Mouse (Mus musculus): ENCODE measurements around the gene Olfr1424. TPM values are rescaled to one million over a fixed set of nuclear protein-coding genes. Genes with fewer than 3 reads are reported as not detected.

The Olfr1424 gene
- polyA plus RNA-seq, 1 experiment from 2014 or later: not detected

DNA sequence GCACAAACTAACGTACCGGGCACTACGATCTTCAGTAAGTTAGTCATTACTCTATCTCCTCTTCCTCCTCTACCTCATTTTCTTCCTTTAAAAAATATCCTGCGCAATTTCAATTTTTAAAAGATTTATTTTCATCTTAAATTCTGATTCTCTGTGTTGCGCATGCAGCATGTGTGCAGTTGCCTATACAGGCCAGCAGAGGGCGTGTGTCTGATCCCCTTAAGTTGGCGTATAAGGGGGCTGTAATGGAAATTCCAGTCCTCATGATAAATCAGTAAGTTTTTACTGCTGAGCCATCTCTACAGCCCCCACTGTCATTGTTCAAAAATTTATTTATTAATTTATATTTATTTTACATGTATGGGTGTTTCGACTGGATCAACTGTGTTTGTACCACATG lies 46.8 kb downstream of the Olfr1424 start:
- TF ChIP-seq CTCF (IDR thresholded peaks at IDR 0.05): peak; percentile 55
- no peak for TF ChIP-seq EP300 (IDR thresholded peaks at IDR 0.05)
- no peak for ATAC-seq
- Histone ChIP-seq H3K4me1 (ENCODE audit: insufficient read depth, low read depth, low read length) (no peaks in the 10 kb centered on the region; the same call in 1 of the 2 replicates), H3K4me3 (ENCODE audit: low read depth, low read length) (no peak overlapping the region), H3K36me3 (ENCODE audit: insufficient read depth, low read length) (no peaks in the 10 kb centered on the region), H3K9me3 (ENCODE audit: low read length) (no peaks in the 10 kb centered on the region), H3K27ac (ENCODE audit: low read length) (no peak overlapping the region), H3K4me2 (replicated peaks; ENCODE audit: low read depth, low read length) (no peak overlapping the region), H3K27me3 (replicated peaks; ENCODE audit: insufficient read depth, low read length) (no peaks in the 10 kb centered on the region), H3K9ac (replicated peaks; ENCODE audit: low read depth) (no peak overlapping the region)
- DNase-seq (ENCODE audit: low spot score): no peak
- WGBS: 69% methylated on average over 8 of the region's 8 CpGs

DNA sequence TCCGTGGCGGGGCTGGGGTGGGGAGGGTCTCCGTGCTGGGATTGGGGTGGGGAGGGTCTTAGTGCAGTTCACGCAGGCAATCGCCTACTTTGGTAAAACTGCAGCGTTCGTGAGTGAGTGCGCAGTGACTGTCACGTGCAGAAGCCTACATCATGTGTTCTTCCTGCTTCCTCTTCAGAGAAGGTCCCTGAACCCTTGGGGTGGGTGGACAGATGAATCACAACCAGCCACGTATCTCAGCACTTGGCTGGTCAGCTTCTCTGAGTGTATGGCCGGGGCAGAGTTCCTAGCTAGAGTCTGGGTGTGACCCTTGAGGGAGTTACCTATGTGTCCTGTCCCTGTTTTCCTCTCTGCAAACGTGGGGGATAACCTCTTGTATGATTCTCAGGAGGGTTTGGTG lies 49.3 kb downstream of the Olfr1424 start:
- Histone ChIP-seq H3K4me3 (ENCODE audit: low read depth, low read length) (peak overlapping the region; percentile 58), H3K9me3 (ENCODE audit: low read length) (no peaks in the 10 kb centered on the region), H3K27ac (ENCODE audit: low read length) (0 out of 2 replicates have a peak overlapping the region, but pooled peaks have one; percentile 3), H3K36me3 (ENCODE audit: insufficient read depth, low read length) (no peaks in the 10 kb centered on the region), H3K4me1 (ENCODE audit: insufficient read depth, low read depth, low read length) (no peaks in the 10 kb centered on the region; the same call in 1 of the 2 replicates), H3K4me2 (replicated peaks; ENCODE audit: low read depth, low read length) (peak overlapping the region; percentile 67), H3K9ac (replicated peaks; ENCODE audit: low read depth) (no peak overlapping the region), H3K27me3 (replicated peaks; ENCODE audit: insufficient read depth, low read length) (no peaks in the 10 kb centered on the region)
- DNase-seq (ENCODE audit: low spot score): peak; percentile 86
- peak; percentile 13 for ATAC-seq
- WGBS: 2% methylated on average over 11 of the region's 12 CpGs
- no peak for TF ChIP-seq EP300 (IDR thresholded peaks at IDR 0.05)
- TF ChIP-seq CTCF (IDR thresholded peaks at IDR 0.05): no peak

DNA sequence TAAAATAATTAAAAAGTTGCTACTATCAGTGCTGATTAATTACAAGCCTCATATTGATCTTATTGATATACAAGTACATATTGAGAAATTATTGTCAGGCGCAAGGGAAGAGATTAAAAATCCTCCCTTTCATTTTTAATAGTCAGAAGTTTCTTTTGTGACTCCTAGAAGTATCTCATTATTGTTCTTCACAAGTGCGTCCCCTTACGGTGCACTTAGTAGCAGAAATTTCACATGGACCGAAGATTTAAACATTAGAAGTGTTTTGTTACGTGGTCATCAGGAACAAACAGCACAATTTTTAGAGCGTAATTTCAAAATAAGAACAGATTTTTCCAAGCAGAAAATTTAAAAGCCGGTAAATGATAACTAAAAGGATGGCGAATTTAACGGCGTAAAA lies 49.9 kb downstream of the Olfr1424 start:
- peak overlapping the region; percentile 58 for H3K4me3 ChIP-seq (ENCODE audit: low read depth, low read length)
- TF ChIP-seq CTCF (IDR thresholded peaks at IDR 0.05) (0 out of 2 replicates have a peak, but pooled peaks have one; percentile 19), EP300 (IDR thresholded peaks at IDR 0.05) (no peak; the same call in 1 of the 2 replicates)
- no peaks in the 10 kb centered on the region for H3K36me3 ChIP-seq (ENCODE audit: insufficient read depth, low read length)
- H3K27ac ChIP-seq (ENCODE audit: low read length): no peak overlapping the region
- no peaks in the 10 kb centered on the region for H3K9me3 ChIP-seq (ENCODE audit: low read length)
- no peak overlapping the region for H3K9ac ChIP-seq (replicated peaks; ENCODE audit: low read depth)
- H3K4me2 ChIP-seq (replicated peaks; ENCODE audit: low read depth, low read length): peak overlapping the region; percentile 67
- DNase-seq (ENCODE audit: low spot score) (no peak), ATAC-seq (no peak)
- no peaks in the 10 kb centered on the region; the same call in 1 of the 2 replicates for H3K4me1 ChIP-seq (ENCODE audit: insufficient read depth, low read depth, low read length)
- no peaks in the 10 kb centered on the region for H3K27me3 ChIP-seq (replicated peaks; ENCODE audit: insufficient read depth, low read length)
- under 1% methylated on average over 10 of the region's 10 CpGs for WGBS

DNA sequence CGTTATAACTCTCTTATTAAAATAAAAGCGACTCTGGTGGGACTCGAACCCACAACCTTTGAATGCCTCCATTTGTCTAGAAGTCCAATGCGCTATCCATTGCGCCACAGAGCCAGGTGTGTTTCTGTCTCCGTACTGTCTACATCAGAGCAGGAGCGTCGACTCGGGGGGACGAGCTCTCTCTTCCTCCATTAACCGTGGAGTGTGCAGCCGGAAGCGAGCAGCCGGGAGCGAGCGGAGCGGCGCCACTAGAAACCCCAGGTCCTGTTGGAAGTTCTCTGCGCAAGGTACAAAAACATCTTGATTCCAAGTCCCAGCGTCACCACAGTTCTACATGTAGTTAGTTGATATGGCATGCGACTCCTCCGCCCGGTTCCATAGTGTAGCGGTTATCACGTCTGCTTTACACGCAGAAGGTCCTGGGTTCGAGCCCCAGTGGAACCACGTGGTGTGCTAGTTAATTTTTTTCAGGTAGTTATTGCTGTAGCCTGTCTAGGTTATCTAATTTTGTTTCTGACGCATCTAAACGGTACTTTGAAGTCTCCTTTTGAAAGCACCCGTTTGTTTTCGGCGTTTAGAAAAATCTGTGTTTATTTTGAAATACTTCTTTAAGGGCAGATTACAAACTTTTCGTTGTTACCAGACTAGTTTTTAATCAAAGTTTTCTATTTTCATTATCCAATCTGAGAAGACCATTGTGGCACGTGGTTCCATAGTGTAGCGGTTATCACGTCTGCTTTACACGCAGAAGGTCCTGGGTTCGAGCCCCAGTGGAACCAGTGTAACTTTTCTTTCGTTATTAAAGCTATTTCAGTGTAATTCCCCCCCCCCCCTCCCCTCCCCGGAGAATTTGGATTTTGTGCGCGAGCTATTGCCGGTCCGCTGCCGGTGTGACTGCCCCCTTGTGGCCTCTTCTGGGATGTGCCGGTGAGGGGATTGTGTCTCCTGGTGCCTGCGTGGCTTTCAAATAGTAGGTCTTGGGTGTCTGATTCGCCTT lies 50.6 kb downstream of the Olfr1424 start:
- H3K4me3 ChIP-seq (ENCODE audit: low read depth, low read length): peak overlapping the region; percentile 58
- WGBS: under 1% methylated on average over 49 of the region's 49 CpGs
- no peaks in the 10 kb centered on the region for H3K9me3 ChIP-seq (ENCODE audit: low read length)
- H3K27me3 ChIP-seq (replicated peaks; ENCODE audit: insufficient read depth, low read length): no peaks in the 10 kb centered on the region
- peak; percentile 80 for ATAC-seq
- no peaks in the 10 kb centered on the region for H3K36me3 ChIP-seq (ENCODE audit: insufficient read depth, low read length)
- peak; percentile 55; the same call in 1 of the 2 replicates for TF ChIP-seq EP300 (IDR thresholded peaks at IDR 0.05)
- TF ChIP-seq CTCF (IDR thresholded peaks at IDR 0.05): peak; percentile 79
- peak overlapping the region; percentile 85 for H3K27ac ChIP-seq (ENCODE audit: low read length)
- H3K9ac ChIP-seq (replicated peaks; ENCODE audit: low read depth): peak overlapping the region; percentile 41
- peak; percentile 93 for DNase-seq (ENCODE audit: low spot score)
- peak overlapping the region; percentile 67 for H3K4me2 ChIP-seq (replicated peaks; ENCODE audit: low read depth, low read length)
- peaks cover 4% of the 10 kb centered on the region; the same call in 1 of the 2 replicates for H3K4me1 ChIP-seq (ENCODE audit: insufficient read depth, low read depth, low read length)

DNA sequence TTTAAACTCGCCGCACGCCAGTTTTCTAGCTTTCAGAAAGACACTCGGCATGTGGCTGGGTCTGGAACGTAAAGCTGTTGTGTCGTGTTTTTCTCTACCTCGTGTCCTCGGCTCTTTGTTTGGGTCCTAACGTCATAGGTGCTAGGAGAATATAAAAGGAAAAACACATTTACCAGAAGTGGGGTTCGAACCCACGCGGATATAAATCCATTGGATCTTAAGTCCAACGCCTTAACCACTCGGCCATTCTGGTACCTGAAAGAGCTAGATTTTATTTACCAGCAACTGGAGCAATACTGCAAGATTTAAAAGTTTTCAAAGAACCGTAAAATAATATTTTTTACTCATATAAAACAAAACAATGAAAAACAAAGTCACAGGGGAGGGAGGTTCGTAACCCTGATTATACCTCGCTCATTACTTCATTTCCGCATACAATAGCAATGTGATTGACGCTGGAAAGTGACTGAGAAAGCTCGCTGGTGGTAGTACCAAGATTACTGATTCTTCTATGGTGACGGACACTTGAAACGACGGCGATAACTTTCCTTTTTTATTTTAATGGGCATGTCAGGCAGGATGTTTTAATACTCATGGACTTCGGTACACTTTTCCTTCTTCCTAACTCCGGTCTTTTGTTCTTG lies 51.4 kb downstream of the Olfr1424 start:
- peak; percentile 34 for ATAC-seq
- DNase-seq (ENCODE audit: low spot score): peak; percentile 87
- peak overlapping the region; percentile 43 for H3K9ac ChIP-seq (replicated peaks; ENCODE audit: low read depth)
- H3K9me3 ChIP-seq (ENCODE audit: low read length): no peaks in the 10 kb centered on the region
- WGBS: under 1% methylated on average over 26 of the region's 26 CpGs
- H3K27me3 ChIP-seq (replicated peaks; ENCODE audit: insufficient read depth, low read length): no peaks in the 10 kb centered on the region
- peaks cover 4% of the 10 kb centered on the region; the same call in 1 of the 2 replicates for H3K4me1 ChIP-seq (ENCODE audit: insufficient read depth, low read depth, low read length)
- peak overlapping the region; percentile 85 for H3K27ac ChIP-seq (ENCODE audit: low read length)
- H3K4me2 ChIP-seq (replicated peaks; ENCODE audit: low read depth, low read length): peak overlapping the region; percentile 67
- peak overlapping the region; percentile 58 for H3K4me3 ChIP-seq (ENCODE audit: low read depth, low read length)
- H3K36me3 ChIP-seq (ENCODE audit: insufficient read depth, low read length): no peaks in the 10 kb centered on the region
- TF ChIP-seq CTCF (IDR thresholded peaks at IDR 0.05) (no peak), EP300 (IDR thresholded peaks at IDR 0.05) (no peak)

DNA sequence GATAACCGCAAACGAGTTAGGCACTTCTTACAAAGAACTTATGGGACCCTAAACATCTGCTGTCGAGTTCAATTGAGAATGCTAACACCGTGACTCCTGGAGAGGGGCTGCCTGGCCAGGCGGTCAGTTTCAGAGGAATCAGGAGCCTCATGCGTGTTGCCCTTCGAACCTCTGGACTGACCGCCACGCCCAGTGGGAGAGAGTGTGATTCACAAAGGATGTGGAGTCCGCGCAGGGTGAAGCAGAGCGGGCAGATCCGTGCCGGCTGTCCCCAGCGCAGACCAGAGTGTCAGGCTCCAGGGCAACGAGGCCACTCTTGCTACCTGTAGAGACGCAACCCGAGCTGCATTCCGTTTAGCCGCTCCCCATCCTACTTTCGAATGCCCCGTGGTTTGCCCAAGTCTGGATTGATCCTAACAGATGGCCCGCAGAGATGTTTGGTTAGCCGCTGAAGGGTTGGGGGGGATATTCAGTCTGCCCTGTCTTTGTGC lies 52.2 kb downstream of the Olfr1424 start:
- H3K4me2 ChIP-seq (replicated peaks; ENCODE audit: low read depth, low read length): peak overlapping the region; percentile 67
- no peak for TF ChIP-seq CTCF (IDR thresholded peaks at IDR 0.05)
- TF ChIP-seq EP300 (IDR thresholded peaks at IDR 0.05): no peak
- peak; percentile 78 for DNase-seq (ENCODE audit: low spot score)
- WGBS: under 1% methylated on average over 24 of the region's 24 CpGs
- peak; percentile 28 for ATAC-seq
- no peaks in the 10 kb centered on the region for H3K36me3 ChIP-seq (ENCODE audit: insufficient read depth, low read length)
- peak overlapping the region; percentile 58 for H3K4me3 ChIP-seq (ENCODE audit: low read depth, low read length)
- peaks cover 4% of the 10 kb centered on the region; the same call in 1 of the 2 replicates for H3K4me1 ChIP-seq (ENCODE audit: insufficient read depth, low read depth, low read length)
- H3K27me3 ChIP-seq (replicated peaks; ENCODE audit: insufficient read depth, low read length): no peaks in the 10 kb centered on the region
- H3K9ac ChIP-seq (replicated peaks; ENCODE audit: low read depth): peak overlapping the region; percentile 43
- H3K27ac ChIP-seq (ENCODE audit: low read length): peak overlapping the region; percentile 85
- H3K9me3 ChIP-seq (ENCODE audit: low read length): no peaks in the 10 kb centered on the region
